Mouse (Mus musculus): ENCODE results near the gene Alkbh6.

Gene Alkbh6

DNA sequence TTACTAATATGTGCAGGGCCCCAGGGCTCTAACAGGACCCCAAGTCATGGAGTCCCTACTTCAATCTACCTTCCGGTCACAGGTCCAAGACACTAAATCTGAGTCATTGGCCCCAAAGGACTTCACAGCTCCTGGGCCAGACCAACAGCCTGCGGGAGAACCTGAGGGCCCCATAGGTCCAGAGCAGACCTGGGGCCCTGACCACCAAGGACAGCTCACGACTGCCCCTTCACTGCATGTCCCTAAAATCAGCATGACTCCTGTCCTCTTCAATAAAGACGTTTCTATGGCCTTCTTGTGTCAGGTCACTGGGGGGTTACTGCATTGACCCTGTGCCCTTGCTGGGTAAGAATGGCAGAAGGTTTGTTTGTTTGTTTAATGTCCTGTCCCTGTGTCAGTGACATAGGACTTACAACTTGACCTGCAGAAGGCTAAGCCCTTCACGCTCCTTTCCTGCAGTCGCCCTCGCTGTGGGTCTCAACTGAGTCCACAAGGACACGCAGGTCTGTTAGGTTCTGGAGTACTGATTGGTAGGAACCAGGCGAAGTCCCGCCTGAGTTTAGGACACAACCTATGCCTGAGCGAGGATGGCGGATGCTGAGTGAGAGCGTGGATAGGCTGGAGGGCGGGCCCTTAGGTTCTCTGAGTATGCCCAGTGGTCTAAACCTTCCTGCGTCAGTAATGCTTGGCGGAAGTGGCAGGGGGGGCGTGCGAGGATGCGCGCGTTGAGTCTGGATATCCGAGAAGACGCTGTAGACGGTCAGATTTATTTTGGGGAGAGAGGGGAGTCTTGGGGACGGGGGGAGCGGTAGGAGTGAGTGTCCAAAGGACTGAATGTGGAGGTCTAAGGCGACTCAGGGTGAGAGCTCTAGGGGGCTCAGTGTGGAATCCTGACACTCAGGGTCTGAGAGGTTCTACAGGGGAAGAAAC, at the start of gene Alkbh6:
Gene Alkbh6 (plus strand): TSS at position 642 of the 930 bp plus-strand sequence.
- peak; percentile 97 for DNase-seq (ENCODE audit: low read depth, low spot score)

DNA sequence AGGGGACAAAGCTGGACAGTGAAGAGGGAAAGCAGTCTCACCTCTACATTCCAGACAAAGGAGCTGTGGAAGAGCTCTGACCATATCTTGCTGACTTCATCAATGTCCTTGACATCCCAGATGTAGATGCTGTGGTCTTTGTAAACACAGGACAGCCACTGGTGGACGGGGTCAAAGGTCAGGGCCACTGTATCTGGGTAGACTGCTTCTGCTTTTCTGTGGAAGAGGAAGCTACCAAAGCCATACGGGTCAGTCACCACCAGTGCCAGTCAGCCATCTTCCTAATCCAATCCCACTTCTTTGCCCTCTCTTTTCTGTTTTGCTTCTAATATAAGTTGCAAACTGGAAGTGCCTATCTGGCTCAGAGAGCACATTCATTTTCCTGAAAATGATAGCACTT, 43.5 kb upstream of the Alkbh6 start:
- no peak for DNase-seq (ENCODE audit: low read depth, low spot score)

DNA sequence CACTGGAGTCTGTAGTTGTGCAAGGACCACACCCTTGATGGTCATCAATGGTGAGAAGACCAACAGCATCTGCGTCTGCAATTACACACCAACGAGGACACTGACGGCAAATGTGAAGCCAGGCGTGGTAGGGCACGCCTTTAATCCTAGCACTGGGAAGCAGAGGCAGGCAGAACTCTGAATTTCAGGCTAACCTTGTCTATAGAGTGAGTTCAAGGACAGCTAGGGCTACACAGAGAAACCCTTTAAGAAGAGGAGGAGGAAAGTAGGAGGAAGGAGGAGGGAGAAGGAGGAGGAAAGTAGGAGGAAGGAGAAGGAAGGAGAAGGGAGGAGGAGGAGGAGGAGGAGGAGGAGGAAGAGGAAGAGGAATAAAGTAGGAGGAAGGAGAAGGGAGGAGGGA, 43.0 kb upstream of the Alkbh6 start:
- DNase-seq (ENCODE audit: low read depth, low spot score) = no peak

DNA sequence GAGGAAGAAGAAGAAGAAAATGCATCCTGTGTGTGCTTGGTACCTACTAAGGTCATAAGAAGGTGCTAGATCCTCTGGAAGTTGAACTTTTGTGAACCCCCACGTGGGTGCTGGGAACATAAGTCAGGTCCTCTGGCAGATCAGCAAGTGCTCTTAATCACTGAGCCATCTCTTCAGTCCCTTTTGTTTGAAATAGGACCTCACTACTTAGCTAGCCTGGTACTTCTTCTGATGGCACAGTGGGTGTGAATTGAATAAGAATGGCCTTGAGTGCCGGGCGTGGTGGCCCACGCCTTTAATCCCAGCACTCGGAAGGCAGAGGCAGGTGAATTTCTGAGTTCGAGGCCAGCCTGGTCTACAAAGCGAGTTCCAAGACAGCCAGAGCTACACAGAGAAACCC, 42.6 kb upstream of the Alkbh6 start:
- DNase-seq (ENCODE audit: low read depth, low spot score) = no peak

DNA sequence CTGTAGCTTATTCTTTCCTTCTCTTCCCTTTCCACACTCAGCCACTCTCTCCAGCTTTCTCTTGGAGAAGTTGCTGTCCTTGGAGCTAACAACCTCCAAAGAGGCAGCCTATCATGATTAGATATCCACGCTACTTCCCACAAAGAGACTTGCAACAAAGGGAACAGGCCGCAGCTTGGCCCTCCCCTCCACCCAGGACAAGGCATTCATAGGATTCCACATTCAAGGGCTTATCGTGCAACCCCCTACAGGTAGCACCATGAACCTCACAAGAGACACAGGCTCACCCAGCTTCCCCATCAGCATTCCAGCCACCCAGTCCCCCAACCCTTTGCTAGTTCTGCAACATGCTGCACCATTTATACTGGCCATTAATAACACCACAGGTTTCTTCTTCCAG, 41.7 kb upstream of the Alkbh6 start:
- DNase-seq (ENCODE audit: low read depth, low spot score) = no peak

DNA sequence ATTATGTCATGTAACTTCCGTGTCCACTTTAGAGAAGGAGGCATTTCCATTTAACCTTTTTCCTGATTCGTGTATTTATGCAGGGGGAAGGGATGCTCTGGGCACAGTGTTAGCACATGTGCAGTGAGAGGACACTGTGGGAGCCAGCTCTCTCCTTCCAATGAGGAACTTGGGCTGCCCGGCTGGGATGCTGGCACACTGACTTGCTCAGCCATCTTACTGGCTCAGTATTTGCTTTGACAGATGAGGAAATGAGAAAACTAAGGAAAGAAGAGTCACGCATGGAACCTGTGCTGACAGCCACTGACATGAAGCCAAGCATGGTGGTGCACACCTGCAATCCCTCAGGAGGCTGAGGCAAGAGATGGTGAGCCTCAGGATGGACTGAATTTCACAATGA, 38.9 kb upstream of the Alkbh6 start:
- DNase-seq (ENCODE audit: low read depth, low spot score) = no peak

DNA sequence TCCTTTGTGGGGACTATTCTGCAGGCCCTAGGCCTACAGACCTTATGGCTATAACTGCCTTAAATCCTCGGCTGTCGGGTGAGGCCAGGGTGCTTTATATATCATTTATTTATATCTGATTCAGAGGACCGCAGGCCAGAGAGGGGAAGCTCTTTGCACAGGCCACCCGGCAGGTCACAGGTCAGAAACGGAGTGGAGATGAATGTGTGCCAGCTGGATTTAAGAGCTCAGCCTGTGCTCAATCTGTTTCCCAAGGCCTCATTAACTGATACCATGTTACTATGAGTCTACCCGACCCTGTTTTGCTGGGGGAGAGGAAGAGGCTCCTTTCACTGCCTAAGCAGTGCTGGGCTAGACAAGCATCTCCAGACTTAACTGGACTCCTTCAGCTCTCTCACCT, 34.1 kb upstream of the Alkbh6 start:
- DNase-seq (ENCODE audit: low read depth, low spot score) = no peak

DNA sequence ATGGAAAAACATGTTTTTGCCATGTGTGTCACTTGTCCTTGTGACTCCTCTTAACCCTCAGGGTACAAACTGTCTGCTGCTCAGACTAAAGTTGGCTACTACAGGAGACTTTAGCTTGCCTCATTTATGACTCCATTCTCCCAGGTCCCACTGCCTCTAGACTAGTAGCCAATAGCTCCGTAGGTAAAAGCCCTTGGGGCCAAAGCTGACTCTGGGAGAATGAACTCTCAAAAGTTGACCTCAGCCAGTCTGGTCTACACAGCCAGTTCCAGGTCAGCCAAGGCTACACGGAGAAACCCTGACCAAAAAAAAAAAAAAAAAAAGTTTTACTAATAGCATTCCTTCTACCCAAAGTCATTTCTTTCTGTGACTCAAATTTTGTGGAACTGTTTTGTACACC, 29.6 kb upstream of the Alkbh6 start:
- no peak for DNase-seq (ENCODE audit: low read depth, low spot score)

DNA sequence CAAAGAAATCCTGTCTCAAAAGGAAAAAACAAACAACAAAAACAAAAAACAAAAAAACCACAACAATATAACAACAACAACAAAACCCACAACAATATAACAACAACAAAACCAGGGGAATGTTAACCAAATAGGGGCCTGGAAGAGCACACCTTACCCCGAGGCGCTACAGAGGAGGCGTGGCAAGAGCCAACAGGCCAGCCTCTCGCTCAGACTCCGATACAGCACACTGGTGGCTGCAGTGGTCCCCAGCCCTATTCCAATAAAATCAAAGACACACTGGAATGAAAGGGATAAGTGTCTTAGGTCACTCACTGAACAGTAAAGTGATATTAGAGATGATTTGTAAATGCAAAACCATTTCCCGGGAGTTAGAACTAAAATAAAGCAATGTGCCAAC, 29.0 kb upstream of the Alkbh6 start:
- no peak for DNase-seq (ENCODE audit: low read depth, low spot score)

DNA sequence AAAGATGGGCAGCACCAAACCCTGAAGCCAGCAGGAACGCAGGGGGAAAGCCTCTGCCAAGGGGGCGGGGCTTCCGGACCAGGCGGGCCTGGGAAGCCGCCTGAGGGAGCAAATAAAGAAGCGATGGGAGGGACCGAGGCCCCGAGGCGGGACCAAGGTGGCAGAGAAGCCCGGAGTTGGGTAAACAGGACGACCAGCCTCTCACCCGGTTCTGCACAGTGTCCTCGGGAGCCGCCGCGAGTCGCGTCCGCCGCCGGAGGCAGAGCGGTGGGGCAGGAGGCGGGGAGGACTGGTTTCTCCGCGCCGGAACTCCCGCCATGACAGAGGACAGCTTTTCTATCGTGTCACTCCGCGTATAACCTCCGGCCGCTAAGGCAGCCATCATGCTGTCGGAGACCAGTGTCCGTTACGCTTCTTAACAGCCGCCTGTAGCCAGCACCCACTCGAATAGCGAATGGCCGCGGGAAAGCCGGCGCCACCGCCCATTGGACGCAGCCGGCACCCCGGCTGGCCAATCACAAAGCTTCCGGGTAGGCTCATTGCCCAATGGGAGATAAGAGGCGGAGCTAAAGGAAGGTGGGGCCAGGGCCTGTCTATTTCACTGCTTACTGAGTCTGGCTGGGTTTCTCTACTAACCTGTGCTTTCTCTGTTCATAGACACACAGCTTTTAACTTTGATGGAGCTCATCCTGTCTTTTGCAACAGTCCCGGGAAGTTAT, 28.4 kb upstream of the Alkbh6 start, which contains the start of the genes Thap8 and Wdr62:
Gene Thap8 (plus strand): TSS at position 144 of the 719 bp plus-strand sequence.
Gene Wdr62 (minus strand): TSS at position 469 of the 719 bp plus-strand sequence.
- DNase-seq (ENCODE audit: low read depth, low spot score) = peak; percentile 95

DNA sequence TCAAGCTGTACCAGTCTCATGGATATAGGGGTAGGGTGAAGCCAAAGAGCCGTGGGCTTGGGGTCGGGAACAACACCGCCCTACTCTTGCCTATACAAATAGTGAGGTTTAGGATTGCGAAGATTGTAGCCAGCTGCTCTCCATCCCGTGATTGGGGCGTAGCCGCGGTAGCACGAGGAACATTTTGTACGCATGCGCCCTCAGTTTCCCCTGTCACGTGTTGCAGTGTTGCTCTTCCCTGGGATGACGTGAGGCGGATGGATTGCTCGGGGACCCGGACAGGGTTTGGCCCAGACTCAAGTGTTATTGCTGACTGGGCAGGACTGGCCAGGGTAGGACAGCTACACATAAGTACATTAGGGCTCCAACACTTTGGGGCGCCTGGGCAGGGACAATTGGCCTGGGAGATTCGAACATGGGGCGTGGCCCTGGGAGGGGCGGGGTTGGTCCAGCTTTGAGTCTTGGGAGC, 27.8 kb upstream of the Alkbh6 start:
- DNase-seq (ENCODE audit: low read depth, low spot score) = peak; percentile 91

DNA sequence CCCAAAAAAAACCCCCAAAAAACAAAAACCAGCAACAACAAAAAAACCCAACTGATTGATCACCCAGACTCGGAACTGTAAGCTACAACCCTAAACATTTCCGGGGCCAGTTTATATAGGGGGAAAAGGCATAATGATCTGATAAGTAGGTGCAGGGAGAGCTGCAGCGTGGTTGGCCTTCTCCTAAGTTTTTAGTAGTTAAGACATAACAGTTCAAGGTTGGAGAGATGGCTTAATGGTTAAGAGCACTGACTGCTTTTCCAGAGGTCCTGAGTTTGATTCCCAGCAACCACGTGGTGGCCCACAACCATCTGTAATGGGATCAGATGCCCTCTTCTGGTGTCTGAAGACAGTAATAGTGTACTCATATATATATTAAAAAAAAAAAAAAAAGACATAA, 27.0 kb upstream of the Alkbh6 start:
- no peak for DNase-seq (ENCODE audit: low read depth, low spot score)

DNA sequence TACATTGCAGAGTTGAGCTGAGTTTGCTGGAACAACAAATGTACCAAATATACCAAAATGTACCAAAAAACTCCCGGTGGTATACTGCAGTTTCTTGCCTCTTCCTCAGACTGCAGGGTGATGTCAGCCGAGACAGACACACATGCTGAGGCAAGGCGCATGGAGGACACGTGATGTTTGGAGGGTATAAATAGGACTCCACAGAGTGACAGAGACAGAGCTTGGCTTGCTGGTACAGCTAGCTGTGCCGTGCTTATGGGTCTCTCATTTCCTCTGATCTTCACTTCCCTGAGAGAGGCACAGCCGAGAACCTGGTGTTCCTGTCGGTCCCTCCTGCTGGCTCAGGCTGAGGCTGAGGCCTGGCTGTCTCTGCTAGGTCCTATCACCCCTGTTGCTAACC, 25.8 kb upstream of the Alkbh6 start:
- DNase-seq (ENCODE audit: low read depth, low spot score) = no peak

DNA sequence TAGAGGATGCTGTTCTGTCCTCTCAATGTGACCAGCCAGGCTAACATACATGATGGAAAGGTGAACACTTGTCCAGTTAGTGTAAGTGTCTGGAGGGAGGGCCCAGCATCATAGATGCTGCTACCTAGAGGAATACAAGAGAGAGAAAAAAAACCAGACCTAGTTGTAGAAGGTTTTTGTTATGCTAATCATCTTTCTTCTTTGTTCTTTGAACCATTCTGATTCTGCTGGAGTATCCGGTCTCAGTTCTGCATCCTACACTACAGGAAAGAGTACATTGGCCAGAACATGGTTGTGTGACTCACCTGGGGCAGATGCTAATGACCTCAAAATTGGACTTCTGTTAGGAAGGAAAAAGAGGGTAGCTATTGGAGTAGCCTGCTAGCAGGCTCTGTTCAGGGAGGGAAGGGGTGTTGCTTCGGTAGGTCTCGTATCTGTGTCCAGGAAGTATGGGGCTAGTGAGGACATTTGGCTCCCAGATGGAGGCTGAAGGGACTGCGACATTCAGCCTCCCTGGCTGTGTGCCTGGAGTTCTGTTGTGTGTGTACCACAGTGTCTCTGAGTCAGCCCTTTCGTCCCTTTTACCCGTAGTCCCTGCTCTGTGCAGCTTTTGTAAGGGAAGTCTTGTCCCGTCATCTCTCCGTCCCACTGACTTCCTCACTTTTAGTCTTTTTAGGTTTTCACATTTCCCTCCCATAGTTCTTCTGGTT, 21.7 kb upstream of the Alkbh6 start:
- DNase-seq (ENCODE audit: low read depth, low spot score) = no peak

DNA sequence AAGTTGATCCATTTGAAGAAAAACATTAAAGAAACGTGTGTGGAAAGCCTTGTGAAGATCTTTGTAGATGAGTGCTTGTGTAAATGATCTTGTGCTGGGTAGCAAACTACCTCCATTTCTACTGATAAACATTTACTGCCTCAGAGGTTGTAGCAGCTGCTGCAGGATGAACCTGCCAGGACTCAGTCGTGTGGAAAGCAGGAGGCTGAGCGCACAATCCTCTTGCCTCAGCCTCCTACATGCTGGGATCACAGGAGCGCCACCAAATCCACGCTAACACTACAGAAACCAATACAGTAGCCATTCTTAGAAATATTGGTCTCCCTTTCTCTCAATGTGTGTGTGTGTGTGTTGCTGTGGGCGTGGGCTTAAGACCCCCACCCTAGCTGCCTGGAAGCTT, 20.5 kb upstream of the Alkbh6 start:
- DNase-seq (ENCODE audit: low read depth, low spot score) = no peak

DNA sequence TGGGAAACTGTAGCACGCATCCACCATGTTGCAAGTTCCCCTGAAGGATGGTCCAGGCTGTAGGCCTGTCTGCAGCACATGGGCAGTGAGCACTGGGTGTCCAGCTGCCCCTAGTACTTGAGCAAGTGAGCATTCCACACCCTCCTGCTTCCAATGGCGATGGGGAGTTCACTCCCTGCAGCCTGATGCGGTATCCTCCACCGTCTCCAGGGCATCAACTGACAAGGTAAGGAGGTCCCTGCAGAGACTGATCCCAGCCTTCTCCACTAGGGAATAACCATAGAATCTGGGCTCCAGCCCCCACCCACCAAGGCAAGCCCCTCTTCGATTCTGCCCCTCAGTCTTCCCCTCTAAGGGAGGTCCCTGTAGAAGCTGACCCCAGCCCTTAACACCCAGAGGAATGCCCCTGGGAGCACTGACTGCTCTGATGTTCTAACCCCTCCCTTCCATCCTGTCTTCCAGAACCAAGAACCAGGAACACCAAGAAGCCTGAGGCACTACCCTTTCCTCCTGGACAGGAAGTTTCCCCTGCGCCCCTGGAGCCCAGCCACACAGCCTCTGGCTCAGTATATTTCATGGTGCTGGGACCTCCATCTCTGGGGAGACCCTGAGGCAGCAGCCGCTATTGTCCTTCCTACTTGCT, 19.3 kb upstream of the Alkbh6 start:
- DNase-seq (ENCODE audit: low read depth, low spot score) = no peak

DNA sequence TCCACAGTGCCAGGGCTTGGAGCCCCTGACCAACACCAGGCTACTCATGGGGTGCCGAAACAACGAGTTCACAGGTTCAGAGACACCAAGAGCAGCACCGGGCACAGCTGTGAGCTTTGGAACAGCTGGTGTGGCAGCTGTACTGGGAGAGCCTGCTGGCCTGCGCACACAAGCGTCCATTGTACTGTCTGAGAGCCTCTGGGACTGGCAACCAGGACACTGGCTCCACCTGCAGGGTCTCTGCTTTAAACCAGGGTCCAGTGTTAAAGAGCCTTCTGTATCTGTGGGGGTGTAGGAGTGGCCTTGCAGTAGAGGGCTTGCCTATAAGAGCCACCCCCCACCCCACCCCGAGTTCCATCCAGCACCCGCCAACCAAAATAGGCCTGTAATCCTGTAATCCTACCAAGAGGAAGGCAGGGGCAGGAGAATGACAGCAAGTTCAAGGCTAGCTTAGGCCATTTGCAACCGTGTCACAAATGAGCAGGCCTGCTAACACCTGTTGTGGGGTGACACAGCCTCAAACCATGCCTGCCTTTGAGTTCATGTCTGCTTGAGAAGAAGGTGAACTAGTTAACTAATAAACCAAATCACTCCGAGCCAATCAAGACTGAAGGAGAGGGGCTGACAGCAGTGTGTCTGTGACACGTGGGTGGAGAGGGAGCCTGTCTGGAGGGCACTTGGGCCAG, 18.7 kb upstream of the Alkbh6 start:
- DNase-seq (ENCODE audit: low read depth, low spot score) = no peak

DNA sequence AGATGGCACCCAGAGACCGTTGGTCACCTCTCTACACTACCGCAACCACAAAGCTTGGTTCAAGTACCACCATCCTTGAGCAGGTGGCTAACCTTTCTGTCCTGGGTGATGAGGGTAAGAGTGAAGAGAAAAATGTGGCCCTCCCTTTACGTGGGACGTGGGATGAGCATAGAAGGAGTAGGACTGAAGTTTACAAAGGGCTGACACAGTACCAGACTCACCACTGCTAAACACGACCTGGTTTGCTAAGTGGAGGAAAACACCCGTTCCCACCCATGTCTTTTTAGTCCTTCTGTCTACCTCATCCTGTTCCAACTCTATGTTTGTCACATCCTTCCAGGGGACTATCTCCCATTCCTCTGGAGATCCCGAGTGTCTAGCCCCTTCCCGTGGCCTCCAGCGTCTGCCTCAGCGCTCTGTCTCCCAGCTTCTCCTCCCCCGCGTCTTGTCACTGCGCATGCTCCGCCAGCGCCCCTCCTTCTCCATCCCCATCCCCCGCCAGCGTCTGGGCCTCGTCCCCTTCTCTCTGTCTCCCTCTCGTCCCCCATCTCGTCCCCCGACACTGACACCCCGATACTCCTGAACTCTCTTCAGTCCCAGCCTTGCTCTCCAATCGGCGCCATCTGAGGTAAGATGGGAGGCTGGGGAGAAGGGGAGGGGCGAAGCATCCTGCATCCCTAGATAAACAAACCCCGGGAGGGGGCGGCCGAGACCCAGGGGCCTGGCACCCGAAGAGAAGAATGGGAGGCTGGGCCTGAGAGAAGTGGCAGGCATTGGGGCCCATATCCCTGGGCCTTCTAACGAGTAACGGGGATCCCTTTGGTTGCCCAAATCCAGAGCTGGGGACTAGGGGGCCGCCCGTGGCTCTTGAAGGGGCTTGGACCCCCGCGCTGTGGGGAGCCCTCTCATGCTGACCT, 17.0 kb upstream of the Alkbh6 start, which contains the start of gene Clip3:
Gene Clip3 (plus strand): TSS at position 514 of the 917 bp plus-strand sequence.
- DNase-seq (ENCODE audit: low read depth, low spot score) = peak; percentile 41

DNA sequence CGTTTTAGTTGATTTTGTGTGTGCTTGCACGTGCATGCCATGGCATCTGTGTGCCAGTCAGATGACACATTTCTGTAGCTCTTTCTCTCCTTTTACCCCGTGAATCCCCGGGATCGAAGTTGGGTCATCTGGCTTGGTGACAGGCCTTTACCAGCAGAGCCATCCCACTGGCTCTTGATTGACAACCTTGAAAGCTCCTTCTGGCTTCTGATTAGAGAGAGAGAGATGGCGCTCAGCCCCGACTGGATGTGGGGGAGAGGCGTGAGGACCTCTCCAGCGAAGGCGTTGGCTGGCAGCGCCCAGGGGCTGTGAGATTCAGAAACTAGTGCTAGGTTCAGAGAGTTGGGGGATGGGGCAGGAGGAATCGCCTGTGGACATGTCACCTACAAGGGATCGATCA, 14.7 kb upstream of the Alkbh6 start:
- DNase-seq (ENCODE audit: low read depth, low spot score) = no peak

DNA sequence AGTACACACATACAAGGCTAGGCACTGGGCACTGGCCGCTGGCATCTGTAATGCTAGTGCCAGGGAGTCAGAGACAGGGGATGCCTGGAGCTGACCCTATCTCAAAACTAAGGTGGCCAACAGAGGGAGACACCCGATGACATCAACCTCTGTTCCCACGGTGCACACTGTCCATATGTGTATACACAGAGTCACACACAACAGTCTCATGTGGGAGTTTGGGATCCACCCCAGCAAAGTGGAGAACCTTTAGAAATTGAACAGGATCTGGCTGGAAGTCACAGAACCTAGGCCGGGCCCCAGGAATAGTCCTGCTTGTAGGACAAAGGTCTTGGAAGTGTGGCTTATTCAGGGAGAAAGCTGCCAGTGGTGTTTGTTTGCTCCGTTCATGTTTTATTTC, 14.2 kb upstream of the Alkbh6 start:
- no peak for DNase-seq (ENCODE audit: low read depth, low spot score)

All from CD4-positive helper T cell, adult 2 months (primary cell).